Mouse (Mus musculus) C2C12 (cell line): ENCODE data around the gene Epha4.

Experiments
- CEBPB ChIP-seq: IDR thresholded peaks from one replicate; pipeline ENCODE4 v1.6.1; 2011; ENCODE audit warnings: low read depth, mild to moderate bottlenecking, control low read depth, moderate library complexity
- CTCF ChIP-seq: IDR thresholded peaks from one replicate; pipeline ENCODE4 v1.5.1; 2011; ENCODE audit not compliant: control insufficient read depth, insufficient read depth, insufficient read length
- MYOD1 ChIP-seq: IDR thresholded peaks from one replicate; pipeline ENCODE4 v1.6.1; 2011; ENCODE audit warnings: low read depth; ENCODE audit not compliant: control insufficient read depth, insufficient read length
- MYOG ChIP-seq: IDR thresholded peaks from one replicate; pipeline ENCODE4 v1.6.1; 2011; ENCODE audit not compliant: control insufficient read depth, insufficient read length; ENCODE audit errors: extremely low read depth

DNA sequence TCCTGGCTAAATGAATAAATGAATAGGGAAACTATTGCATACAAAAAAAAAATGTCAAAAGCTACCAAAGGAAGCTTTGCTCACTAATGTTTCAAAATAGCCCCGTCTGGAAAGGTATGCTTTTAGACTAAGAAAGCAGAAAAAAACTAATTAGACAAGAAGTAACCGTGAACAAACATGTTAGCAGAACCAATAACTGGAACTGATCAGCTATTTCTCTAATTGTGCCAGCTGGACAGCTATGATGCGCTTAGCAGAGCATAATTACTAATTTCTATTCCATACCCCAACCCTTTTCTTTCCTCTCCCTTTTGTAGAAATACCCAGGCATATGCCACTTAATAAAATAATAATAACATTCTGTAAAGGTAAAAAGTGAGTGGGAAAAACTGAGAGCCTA, 41.3 kb upstream of the Epha4 start:
- TF ChIP-seq MYOG (no peak), CTCF (no peak), MYOD1 (no peak), CEBPB (no peak)
